Mouse (Mus musculus) natural killer cell, adult 2 months (primary cell): Measurements from ENCODE around the gene Clstn2.

Experiments
- DNase-seq, 2 experiments: peaks; one replicate each; pipeline ENCODE4 v3.0.0; 2022; ENCODE audit warnings: low spot score in 2 of 2

Gene Clstn2

GRCm38 (mm10) chr9:97950378-97951006 is 82.5 kb downstream of the Clstn2 start:
- no peak for DNase-seq

- no peak for DNase-seq
Measured at GRCm38 (mm10) chr9:97919326-97919725, 113.7 kb downstream of the Clstn2 start.

- DNase-seq: no peak
Measured at GRCm38 (mm10) chr9:97891415-97891814, 141.6 kb downstream of the Clstn2 start.

GRCm38 (mm10) chr9:97883336-97883735 is 149.6 kb downstream of the Clstn2 start:
- no peak for DNase-seq

- no peak for DNase-seq
Measured at GRCm38 (mm10) chr9:97867013-97867700, 165.8 kb downstream of the Clstn2 start.

- no peak for DNase-seq
Measured at GRCm38 (mm10) chr9:97852859-97853258, 180.1 kb downstream of the Clstn2 start.

- no peak for DNase-seq
Measured at GRCm38 (mm10) chr9:97847873-97848838, 184.8 kb downstream of the Clstn2 start.

- DNase-seq: no peak
Measured at GRCm38 (mm10) chr9:97842054-97842453, 190.9 kb downstream of the Clstn2 start.

- DNase-seq: no peak
Measured at GRCm38 (mm10) chr9:97831216-97831615, 201.8 kb downstream of the Clstn2 start.

GRCm38 (mm10) chr9:97829919-97830318 is 203.1 kb downstream of the Clstn2 start:
- DNase-seq: no peak

GRCm38 (mm10) chr9:97827689-97828088 is 205.3 kb downstream of the Clstn2 start:
- no peak for DNase-seq

- no peak for DNase-seq
Measured at GRCm38 (mm10) chr9:97826077-97826947, 206.7 kb downstream of the Clstn2 start.

GRCm38 (mm10) chr9:97817116-97817515 is 215.9 kb downstream of the Clstn2 start:
- no peak for DNase-seq

GRCm38 (mm10) chr9:97816143-97816805 is 216.7 kb downstream of the Clstn2 start:
- no peak for DNase-seq

- no peak for DNase-seq
Measured at GRCm38 (mm10) chr9:97813157-97813556, 219.8 kb downstream of the Clstn2 start.

GRCm38 (mm10) chr9:97807031-97807430 is 225.9 kb downstream of the Clstn2 start:
- no peak for DNase-seq

- no peak for DNase-seq
Measured at GRCm38 (mm10) chr9:97793661-97794060, 239.3 kb downstream of the Clstn2 start.

GRCm38 (mm10) chr9:97788151-97788670 is 244.8 kb downstream of the Clstn2 start:
- no peak for DNase-seq

- DNase-seq: no peak
Measured at GRCm38 (mm10) chr9:97780032-97780616, 252.9 kb downstream of the Clstn2 start.

GRCm38 (mm10) chr9:97775770-97776169 is 257.2 kb downstream of the Clstn2 start:
- DNase-seq: no peak
